Mouse (Mus musculus) left cerebral cortex, adult 2 months (tissue): ENCODE measurements around the gene Hspb11. TPM values are rescaled to one million over a fixed set of nuclear protein-coding genes. Genes with fewer than 3 reads are reported as not detected.

Source experiments
- DNase-seq, 2 experiments: peaks; one replicate each; pipeline ENCODE4 v3.0.0; 2021 to 2022; ENCODE audit warnings: low spot score in 2 of 2, mixed read lengths in 1 of 2; ENCODE audit errors: extremely low spot score in 1 of 2
- H3K27ac ChIP-seq: fragments of 200-600 bp; 2 replicates; pipeline ENCODE4 v1.8.1; 2022
- H3K4me3 ChIP-seq: fragments of 200-600 bp; 2 replicates; pipeline ENCODE4 v1.8.1; 2022
- CTCF ChIP-seq: fragments of 200-600 bp; IDR thresholded peaks from 2 replicates; pipeline ENCODE4 v1.8.1; 2022; ENCODE audit warnings: antibody characterized with exemption, mild to moderate bottlenecking, moderate library complexity
- intact Hi-C: fragments of 180-260 bp; cut with DNase I; formaldehyde crosslinking; loops from one replicate; pipeline ENCODE4 v1.15.1; 2025
- long read RNA-seq, 2 experiments: library from polyadenylated mRNA; stranded (forward); transcript quantifications; one replicate each; pipeline ENCODE4 v2.0.0; 2021; ENCODE audit warnings: borderline mapping rate in 2 of 2
- total RNA-seq, 2 experiments: library from RNA; stranded (reverse); gene quantifications; 2 replicates each; pipeline ENCODE4 v1.2.3; 2021

Gene Hspb11
- 10 to 100 TPM; 13.9 to 17.7 TPM for total RNA-seq
- long read RNA-seq, experiment 1, partial matches to known transcripts = 0 of 11 reads
- long read RNA-seq, experiment 1, other reads (novel, unspliced or antisense) = 4 of 11 reads
- long read RNA-seq, experiment 2, partial matches to known transcripts = 0 of 3 reads
- long read RNA-seq, experiment 2, other reads (novel, unspliced or antisense) = 0 of 3 reads

- H3K27ac ChIP-seq = peak within 1 kb of the TSS; percentile 91
- peak; percentile 91 for DNase-seq
- intact Hi-C loops = loop anchor here (1.0 to 5.0 kb wide), 3 partner anchors 61 to 399 kb away; partner anchors contain the start of gene Yipf1
- peak within 1 kb of the TSS; percentile 78 for H3K4me3 ChIP-seq
- no peak; the same call in 1 of the 2 replicates for TF ChIP-seq CTCF
Measured at GRCm38 (mm10) chr4:107253125-107254091, at the start of gene Hspb11, which contains the start of gene Lrrc42. Gene Hspb11, plus strand, starts transcription at chr4:107253593. Gene Lrrc42, minus strand, starts transcription at chr4:107253532.

DNA sequence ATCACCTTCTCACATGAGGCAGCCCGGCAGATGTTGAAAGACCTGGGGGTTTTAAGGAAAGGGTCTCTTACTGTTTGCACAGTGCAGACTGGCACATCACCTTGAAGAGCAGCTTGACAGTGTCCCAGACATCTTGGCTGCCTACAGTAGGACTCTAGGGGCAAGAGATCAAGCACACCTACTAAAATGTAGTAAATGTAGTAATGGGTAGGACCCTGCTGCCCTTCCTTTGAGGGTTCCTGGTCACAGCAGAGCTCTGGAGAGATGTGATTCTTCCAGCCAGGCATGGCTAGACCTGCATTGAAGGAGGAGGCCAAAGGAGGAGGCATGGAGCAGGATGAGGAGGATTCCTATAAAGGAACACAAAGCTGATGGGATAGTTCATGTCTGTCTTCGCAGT is 46.4 kb upstream of the Hspb11 start:
- H3K27ac ChIP-seq = no peak overlapping the region
- intact Hi-C loops = no loop called here
- H3K4me3 ChIP-seq = no peak overlapping the region
- TF ChIP-seq CTCF = no peak
- no peak for DNase-seq

- TF ChIP-seq CTCF = no peak
- no peak within 1 kb of the TSS for H3K4me3 ChIP-seq
- H3K27ac ChIP-seq = no peak within 1 kb of the TSS
- intact Hi-C loops = no loop called here
- no peak for DNase-seq
Measured at GRCm38 (mm10) chr4:107208880-107209279, 44.5 kb upstream of the Hspb11 start, which contains the start of gene Ldlrad1. Gene Ldlrad1, plus strand, starts transcription at chr4:107209180.

DNA sequence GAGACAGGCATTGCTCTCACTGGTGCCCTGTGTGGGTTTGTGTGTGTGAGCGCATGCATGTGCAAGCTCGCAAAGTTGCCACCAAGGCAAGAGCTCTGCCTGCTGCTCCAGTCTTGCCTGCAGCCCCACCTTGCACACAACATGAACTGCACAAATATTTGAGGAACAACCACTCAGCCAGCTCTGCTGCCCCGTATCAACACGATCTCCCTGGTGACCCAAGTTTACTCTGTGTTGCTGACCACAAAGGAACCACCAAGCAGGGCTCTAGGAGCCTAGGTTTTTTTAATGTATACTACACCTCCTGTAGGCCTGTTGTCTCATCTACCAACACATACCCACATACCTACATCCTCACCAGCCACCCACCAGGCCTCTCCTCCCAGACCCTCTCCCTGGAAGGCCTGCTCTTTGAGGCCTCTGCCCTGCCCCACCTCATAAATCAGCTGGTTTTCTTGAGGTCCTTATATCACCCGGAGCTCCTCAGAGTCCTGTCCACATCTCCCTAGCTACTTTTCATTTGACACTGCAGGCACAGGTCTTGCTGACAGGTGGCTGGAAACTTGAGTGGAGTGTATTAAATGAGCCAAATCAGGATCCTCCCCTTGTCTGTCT is 42.8 kb upstream of the Hspb11 start:
- intact Hi-C loops = no loop called here
- no peak for DNase-seq
- TF ChIP-seq CTCF = no peak
- no peak overlapping the region for H3K27ac ChIP-seq
- no peak overlapping the region for H3K4me3 ChIP-seq

DNA sequence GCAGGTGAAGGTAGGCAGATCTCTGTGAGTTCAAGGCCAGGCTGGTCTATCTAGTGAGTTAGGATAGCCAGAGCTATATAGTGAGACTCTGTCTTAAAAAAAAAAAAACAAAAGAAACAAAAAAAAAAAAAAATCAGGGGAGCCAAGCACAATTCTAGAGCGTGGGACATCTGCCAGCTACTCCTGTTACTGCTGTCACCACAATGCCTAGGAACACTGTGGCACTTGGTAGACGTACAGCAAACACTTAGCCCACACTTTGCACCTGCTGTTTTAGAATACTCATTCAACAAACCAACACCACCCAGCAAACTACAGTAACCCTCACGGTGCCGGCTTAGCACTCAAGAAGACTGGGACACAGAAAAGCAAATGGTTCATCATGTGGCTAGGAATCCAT is 41.9 kb upstream of the Hspb11 start:
- no peak for TF ChIP-seq CTCF
- DNase-seq = peak in 1 of 2 experiments; percentile 21
- no peak overlapping the region for H3K4me3 ChIP-seq
- intact Hi-C loops = no loop called here
- H3K27ac ChIP-seq = no peak overlapping the region

GRCm38 (mm10) chr4:107211936-107212335 is 41.5 kb upstream of the Hspb11 start:
- no peak overlapping the region for H3K4me3 ChIP-seq
- DNase-seq = no peak
- intact Hi-C loops = no loop called here
- no peak overlapping the region for H3K27ac ChIP-seq
- TF ChIP-seq CTCF = no peak

DNA sequence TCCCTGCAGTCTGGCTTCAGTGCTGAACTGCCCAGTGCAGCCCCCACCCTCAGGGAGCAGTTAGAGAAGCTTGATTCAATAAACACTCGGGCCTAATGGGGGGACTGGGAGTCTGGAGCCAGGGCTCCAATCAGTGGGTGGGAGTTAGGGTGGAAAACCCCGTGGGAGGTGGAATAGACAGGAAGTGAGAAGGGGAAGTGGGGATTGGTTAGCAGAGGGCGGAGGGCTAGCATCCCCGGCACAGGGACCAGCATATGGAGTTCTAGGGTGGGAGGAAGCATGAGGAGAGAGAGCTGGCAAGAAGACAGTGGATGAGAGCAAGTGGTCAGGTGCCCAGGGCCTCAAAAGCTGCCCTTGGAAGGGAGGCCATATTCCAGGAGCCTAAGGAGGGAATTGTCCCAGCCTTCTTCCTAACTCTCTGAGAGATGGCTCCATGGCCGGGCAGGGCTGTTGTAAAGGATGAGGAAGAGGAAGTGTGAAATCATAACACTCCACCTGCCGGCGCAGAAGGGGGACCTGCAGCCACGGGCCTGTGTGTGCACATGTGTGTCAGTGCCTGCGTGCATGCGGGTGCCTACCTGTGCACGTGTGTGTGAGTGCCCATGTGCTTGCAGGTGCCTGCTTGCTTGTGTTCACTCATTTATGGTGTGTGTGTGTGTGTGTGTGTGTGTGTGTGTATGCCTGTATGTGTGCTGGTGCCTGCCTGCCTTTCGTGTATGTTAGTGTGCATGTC is 39.9 kb upstream of the Hspb11 start:
- H3K4me3 ChIP-seq = no peak overlapping the region
- H3K27ac ChIP-seq = no peak overlapping the region
- no peak for DNase-seq
- intact Hi-C loops = no loop called here
- no peak for TF ChIP-seq CTCF

DNA sequence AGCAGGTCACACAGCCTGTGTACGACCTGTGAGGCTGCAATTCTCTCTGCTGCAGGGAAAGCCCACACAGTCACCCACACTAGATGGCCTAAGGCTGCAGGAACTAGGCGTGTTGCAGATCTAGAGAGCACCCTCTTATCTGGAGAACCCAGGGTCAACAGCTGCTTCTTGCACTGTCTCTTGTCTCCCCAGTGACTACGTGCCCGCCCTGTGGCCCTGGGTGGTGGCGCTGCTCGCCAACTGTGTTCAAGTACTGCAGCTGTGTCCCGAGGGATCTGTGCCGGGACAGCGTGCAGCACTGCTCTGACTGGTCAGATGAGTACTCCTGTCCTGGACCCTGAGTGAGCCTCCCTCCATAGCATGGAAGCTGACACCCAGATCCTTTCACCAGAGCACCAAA is 35.8 kb upstream of the Hspb11 start:
- intact Hi-C loops = no loop called here
- H3K4me3 ChIP-seq = no peak overlapping the region
- DNase-seq = no peak
- no peak overlapping the region for H3K27ac ChIP-seq
- TF ChIP-seq CTCF = no peak

- H3K27ac ChIP-seq = no peak overlapping the region
- H3K4me3 ChIP-seq = no peak overlapping the region
- DNase-seq = no peak
- intact Hi-C loops = no loop called here
- no peak for TF ChIP-seq CTCF
Measured at GRCm38 (mm10) chr4:107221524-107221923, 31.9 kb upstream of the Hspb11 start.

- Histone ChIP-seq H3K27ac (no peak overlapping the region), H3K4me3 (no peak overlapping the region)
- intact Hi-C loops = no loop called here
- TF ChIP-seq CTCF = no peak
- no peak for DNase-seq
Measured at GRCm38 (mm10) chr4:107223225-107224204, 29.9 kb upstream of the Hspb11 start.

GRCm38 (mm10) chr4:107226313-107226712 is 27.1 kb upstream of the Hspb11 start:
- no peak for DNase-seq
- no peak for TF ChIP-seq CTCF
- Histone ChIP-seq H3K4me3 (no peak overlapping the region), H3K27ac (no peak overlapping the region)
- intact Hi-C loops = no loop called here
